Mouse (Mus musculus): Measurements from ENCODE around the gene Chac1.

- TF ChIP-seq CTCF (IDR thresholded peaks at IDR 0.05; ENCODE audit: control insufficient read depth, insufficient read depth, low read length): peak; percentile 13; the same call in 1 of the 2 replicates
- no peak for TF ChIP-seq POLR2A (IDR thresholded peaks at IDR 0.05; ENCODE audit: borderline replicate concordance, control insufficient read depth, low read depth, low read length)
Measured at GRCm38 (mm10) chr2:119355651-119356050, 4.6 kb downstream of the Chac1 start.
